Mouse (Mus musculus): Measurements from ENCODE around the gene Pcnx2. TPM values are rescaled to one million over a fixed set of nuclear protein-coding genes. Genes with fewer than 3 reads are reported as not detected.

Gene Pcnx2
- polyA plus RNA-seq, 1 experiment from 2014 or later: 0.13 TPM

DNA sequence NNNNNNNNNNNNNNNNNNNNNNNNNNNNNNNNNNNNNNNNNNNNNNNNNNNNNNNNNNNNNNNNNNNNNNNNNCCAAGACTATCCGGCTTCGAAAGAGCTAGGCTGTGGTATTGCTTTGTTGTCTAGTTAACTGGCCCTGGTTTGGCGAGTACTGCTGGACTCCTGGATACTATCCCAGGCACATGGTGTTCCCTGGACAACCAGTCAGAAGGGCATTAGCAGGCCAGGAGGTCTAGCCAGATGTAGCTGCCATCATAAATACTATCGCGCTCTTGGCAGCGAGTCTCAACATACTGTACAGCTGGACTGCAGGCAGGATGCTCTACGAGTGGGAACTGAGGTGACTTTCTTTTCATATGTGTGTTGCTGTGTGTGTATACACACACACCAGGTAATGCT lies 175.4 kb downstream of the Pcnx2 start:
- no peak overlapping the region for H3K27ac ChIP-seq
- no peak overlapping the region for H3K9ac ChIP-seq
- H3K9me3 ChIP-seq: no peaks in the 10 kb centered on the region
- H3K4me2 ChIP-seq (replicated peaks): no peak overlapping the region
- peaks cover 34% of the 10 kb centered on the region for H3K4me1 ChIP-seq
- ATAC-seq (ENCODE audit: low FRiP score, low read depth): no peak
- no peaks in the 10 kb centered on the region for H3K27me3 ChIP-seq
- 54% methylated on average over 7 of the region's 7 CpGs for WGBS
- no peaks in the 10 kb centered on the region for H3K36me3 ChIP-seq
- H3K4me3 ChIP-seq: no peak overlapping the region

DNA sequence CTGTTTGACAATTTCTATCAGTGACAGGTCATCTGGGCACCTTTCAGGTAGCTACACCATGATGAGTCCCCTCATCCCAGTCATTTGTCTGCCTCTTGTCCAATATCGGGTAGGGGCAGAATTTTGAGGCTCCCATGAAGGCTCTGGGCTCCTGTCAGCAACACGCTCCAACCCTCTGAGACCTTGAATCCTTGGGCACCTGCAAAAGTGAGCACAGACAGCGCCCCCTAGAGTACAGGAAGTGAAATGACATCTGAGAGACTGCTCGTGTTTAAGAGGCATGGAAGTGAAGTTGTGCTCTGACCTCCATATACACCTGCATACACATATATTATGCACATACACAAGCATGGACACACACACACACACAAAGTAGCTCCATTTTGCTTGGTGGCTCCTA lies 179.2 kb downstream of the Pcnx2 start:
- no peak for ATAC-seq (ENCODE audit: low FRiP score, low read depth)
- H3K27ac ChIP-seq: no peak overlapping the region
- H3K4me1 ChIP-seq: peaks cover 36% of the 10 kb centered on the region
- no peak overlapping the region for H3K4me3 ChIP-seq
- no peak overlapping the region for H3K4me2 ChIP-seq (replicated peaks)
- 67% methylated on average over 4 of the region's 4 CpGs for WGBS
- no peaks in the 10 kb centered on the region for H3K27me3 ChIP-seq
- no peaks in the 10 kb centered on the region for H3K9me3 ChIP-seq
- no peak overlapping the region for H3K9ac ChIP-seq
- H3K36me3 ChIP-seq: no peaks in the 10 kb centered on the region

DNA sequence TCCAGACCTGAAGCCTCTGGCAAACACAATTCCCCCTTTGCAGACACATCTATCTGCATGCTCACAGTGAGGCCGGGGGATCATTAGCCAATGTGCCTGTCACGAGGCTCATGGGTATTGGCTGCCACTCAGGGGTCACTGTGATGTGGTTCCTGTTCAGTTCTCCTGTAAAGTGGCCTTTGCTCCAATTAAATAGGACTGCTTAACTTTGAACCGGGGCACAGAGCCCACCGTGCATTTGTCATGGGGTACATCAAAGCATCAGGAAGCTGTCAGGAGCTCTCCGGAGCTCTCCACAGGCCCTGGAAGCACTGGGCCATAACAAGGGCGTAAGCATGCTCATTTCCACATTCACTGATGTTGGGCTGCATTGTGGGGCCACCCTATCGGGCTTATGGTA lies 181.5 kb downstream of the Pcnx2 start:
- WGBS: 12% methylated on average over 7 of the region's 7 CpGs
- H3K4me3 ChIP-seq: no peak overlapping the region
- peaks cover 16% of the 10 kb centered on the region for H3K4me1 ChIP-seq
- H3K4me2 ChIP-seq (replicated peaks): no peak overlapping the region
- no peaks in the 10 kb centered on the region for H3K9me3 ChIP-seq
- H3K36me3 ChIP-seq: no peaks in the 10 kb centered on the region
- no peaks in the 10 kb centered on the region for H3K27me3 ChIP-seq
- ATAC-seq (ENCODE audit: low FRiP score, low read depth): no peak
- H3K27ac ChIP-seq: no peak overlapping the region
- H3K9ac ChIP-seq: no peak overlapping the region

DNA sequence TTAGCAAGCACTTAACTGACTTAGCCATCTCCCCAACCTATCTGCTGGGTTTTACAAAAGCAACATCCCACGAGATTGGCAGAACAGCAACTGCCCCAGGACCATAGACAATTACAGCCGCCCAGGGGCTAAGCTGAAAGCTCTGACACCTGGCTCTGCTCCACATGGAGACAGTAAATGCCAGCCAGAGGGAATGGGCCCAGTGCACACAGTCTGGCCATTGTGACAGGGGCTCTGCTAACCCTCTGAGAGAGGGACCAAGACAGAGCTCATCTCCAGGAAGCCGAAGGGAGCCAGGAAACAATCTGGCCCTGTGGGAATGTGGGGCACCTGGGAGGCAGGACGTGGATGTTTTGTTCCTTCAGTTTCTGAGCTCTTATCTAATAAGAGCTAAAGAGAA lies 181.9 kb downstream of the Pcnx2 start:
- H3K27ac ChIP-seq: no peak overlapping the region
- WGBS: 24% methylated on average over 4 of the region's 4 CpGs
- no peak for ATAC-seq (ENCODE audit: low FRiP score, low read depth)

DNA sequence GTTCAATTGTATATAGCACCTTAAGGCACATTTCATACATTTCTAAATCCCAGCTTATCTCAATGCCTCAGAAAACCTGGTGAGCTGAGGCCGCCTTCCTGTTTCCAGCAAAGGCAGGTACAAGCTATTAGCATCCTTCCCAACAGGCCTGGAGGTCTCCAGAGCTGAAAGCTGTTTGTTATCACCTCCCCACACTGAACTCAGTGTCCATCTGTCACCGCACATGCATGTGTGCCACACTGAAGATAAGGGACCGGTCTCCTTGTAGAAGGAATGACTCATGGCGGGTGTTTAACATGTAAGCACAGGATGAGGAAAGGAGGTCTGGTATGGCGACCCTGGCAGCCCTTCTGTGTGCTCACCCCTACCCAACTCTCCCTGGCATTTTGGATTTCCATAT lies 186.6 kb downstream of the Pcnx2 start:
- peaks cover 7% of the 10 kb centered on the region for H3K4me1 ChIP-seq
- no peaks in the 10 kb centered on the region for H3K36me3 ChIP-seq
- no peaks in the 10 kb centered on the region for H3K27me3 ChIP-seq
- no peak for ATAC-seq (ENCODE audit: low FRiP score, low read depth)
- H3K27ac ChIP-seq: no peak overlapping the region
- no peak overlapping the region for H3K9ac ChIP-seq
- H3K9me3 ChIP-seq: no peaks in the 10 kb centered on the region
- no peak overlapping the region for H3K4me3 ChIP-seq
- no peak overlapping the region for H3K4me2 ChIP-seq (replicated peaks)
- 92% methylated on average over 5 of the region's 5 CpGs for WGBS

More for the DNA sequence above, 181.9 kb downstream of the Pcnx2 start:
- H3K9ac ChIP-seq: no peak overlapping the region
- H3K4me2 ChIP-seq (replicated peaks): no peak overlapping the region
- H3K27me3 ChIP-seq: no peaks in the 10 kb centered on the region
- H3K36me3 ChIP-seq: no peaks in the 10 kb centered on the region
- H3K9me3 ChIP-seq: no peaks in the 10 kb centered on the region
- peaks cover 16% of the 10 kb centered on the region for H3K4me1 ChIP-seq
- no peak overlapping the region for H3K4me3 ChIP-seq

DNA sequence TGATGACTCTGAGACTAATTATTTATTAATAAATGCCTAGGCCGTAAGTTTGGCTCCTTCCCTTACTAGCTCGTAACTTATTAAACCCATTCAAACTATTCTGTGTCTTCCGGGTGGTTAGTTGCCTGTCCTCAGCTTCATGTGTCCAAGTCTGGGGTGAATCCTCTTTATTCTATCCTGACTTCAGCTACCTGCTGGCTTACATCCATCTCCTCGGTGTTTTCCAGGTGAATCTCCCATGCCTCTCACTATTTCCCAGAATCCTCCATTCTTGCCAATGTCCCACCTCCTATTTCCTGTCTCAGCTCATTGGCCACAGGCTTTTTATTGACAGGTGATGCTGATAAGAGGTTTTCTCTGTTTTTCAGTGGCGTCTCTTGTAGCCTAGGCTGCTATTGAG lies 188.9 kb downstream of the Pcnx2 start:
- no peaks in the 10 kb centered on the region for H3K36me3 ChIP-seq
- 0 out of 2 replicates have a peak, but pooled peaks cover 3% of the 10 kb centered on the region for H3K4me1 ChIP-seq
- no peaks in the 10 kb centered on the region for H3K27me3 ChIP-seq
- H3K4me2 ChIP-seq (replicated peaks): no peak overlapping the region
- no peaks in the 10 kb centered on the region for H3K9me3 ChIP-seq
- 88% methylated on average over 5 of the region's 5 CpGs for WGBS
- no peak overlapping the region for H3K9ac ChIP-seq
- H3K4me3 ChIP-seq: no peak overlapping the region
- no peak for ATAC-seq (ENCODE audit: low FRiP score, low read depth)
- no peak overlapping the region for H3K27ac ChIP-seq

DNA sequence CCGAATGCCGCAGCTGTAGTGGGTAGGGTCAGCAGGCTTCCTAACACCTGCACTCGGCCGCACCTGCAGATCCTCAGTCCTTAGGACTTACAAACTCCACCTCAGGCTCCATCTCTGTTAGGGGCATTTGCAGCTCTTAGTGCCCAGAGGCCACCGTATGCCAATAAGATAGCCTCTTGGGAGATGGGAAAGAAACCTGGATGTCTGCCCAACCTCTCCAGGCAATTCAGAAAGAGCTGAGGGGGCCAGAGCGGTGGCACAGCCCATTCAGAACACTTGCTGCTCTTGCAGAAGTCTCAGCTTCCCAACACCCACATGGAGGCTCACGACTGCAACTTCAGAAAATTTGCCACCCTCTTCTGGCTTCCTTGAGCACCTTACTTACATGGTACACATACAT lies 192.3 kb downstream of the Pcnx2 start:
- Histone ChIP-seq H3K9ac (no peak overlapping the region), H3K27ac (no peak overlapping the region), H3K27me3 (no peaks in the 10 kb centered on the region), H3K4me3 (no peak overlapping the region), H3K4me2 (replicated peaks) (no peak overlapping the region), H3K36me3 (no peaks in the 10 kb centered on the region), H3K4me1 (0 out of 2 replicates have a peak, but pooled peaks cover 3% of the 10 kb centered on the region), H3K9me3 (no peaks in the 10 kb centered on the region)
- 72% methylated on average over 7 of the region's 7 CpGs for WGBS
- ATAC-seq (ENCODE audit: low FRiP score, low read depth): no peak

DNA sequence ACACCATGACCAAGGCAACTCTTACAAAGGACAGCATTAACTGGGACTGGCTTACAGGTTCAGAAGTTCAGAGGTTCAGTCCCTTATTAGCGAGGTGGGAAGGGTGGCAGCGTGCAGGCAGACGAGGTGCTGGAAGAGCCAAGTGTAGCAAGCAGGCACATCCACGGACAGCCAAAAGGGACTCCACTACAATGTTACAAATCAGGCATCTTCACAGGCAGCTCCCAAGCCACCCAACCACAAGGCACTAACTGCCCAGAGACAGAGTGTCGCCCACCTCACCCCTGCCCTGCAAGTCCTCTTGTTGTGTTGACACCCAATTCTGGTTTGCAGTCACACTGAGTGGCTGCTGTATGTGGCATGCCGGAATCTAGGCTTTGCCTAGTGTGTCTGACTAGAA lies 193.7 kb downstream of the Pcnx2 start:
- WGBS: 87% methylated on average over 6 of the region's 6 CpGs
- Histone ChIP-seq H3K27ac (no peak overlapping the region), H3K4me3 (no peak overlapping the region), H3K9ac (no peak overlapping the region), H3K4me2 (replicated peaks) (no peak overlapping the region), H3K9me3 (no peaks in the 10 kb centered on the region), H3K27me3 (no peaks in the 10 kb centered on the region), H3K4me1 (0 out of 2 replicates have a peak, but pooled peaks cover 3% of the 10 kb centered on the region), H3K36me3 (no peaks in the 10 kb centered on the region)
- ATAC-seq (ENCODE audit: low FRiP score, low read depth): no peak

DNA sequence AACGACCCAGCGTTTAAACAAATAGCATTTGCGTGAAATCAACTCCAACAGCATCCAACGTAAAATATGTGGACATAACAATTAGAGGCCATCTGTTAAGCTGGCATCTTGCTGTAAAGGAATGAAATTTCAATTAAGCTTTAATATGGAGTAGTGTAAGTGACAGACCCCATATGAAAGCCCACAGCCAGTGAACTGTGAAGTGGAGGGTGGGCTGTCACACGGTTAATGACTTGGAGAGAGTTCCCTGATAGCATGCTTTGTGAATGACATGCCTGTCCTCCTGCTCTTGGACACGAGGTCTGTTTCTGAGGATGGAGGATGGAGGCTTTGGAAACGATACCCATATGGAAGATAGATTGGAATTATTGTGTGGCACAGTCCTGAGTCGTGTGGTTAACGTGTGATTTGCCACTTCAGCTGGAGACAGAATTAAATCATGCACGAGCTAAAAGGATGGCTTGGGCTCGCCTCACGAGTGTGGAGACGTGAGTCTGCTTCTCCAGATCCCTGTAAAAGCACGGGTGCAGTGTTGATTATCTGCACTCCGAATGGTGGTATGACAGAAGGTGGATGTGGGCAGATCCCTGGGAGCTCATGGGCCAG lies 195.1 kb downstream of the Pcnx2 start:
- ATAC-seq (ENCODE audit: low FRiP score, low read depth): no peak
- H3K27ac ChIP-seq: no peak overlapping the region
- no peaks in the 10 kb centered on the region for H3K27me3 ChIP-seq
- no peak overlapping the region for H3K4me3 ChIP-seq
- no peaks in the 10 kb centered on the region for H3K36me3 ChIP-seq
- H3K4me1 ChIP-seq: 0 out of 2 replicates have a peak, but pooled peaks cover 3% of the 10 kb centered on the region
- H3K9ac ChIP-seq: no peak overlapping the region
- peaks cover 10% of the 10 kb centered on the region for H3K9me3 ChIP-seq
- H3K4me2 ChIP-seq (replicated peaks): no peak overlapping the region
- 55% methylated on average over 15 of the region's 15 CpGs for WGBS

Other genes starting within 250 kb of the Pcnx2 start
- gene Map10, start 228.5 kb downstream of the Pcnx2 start, polyA plus RNA-seq (2015; fragmentation: Nextera tagmentation; extraction: Ambion mirVana): 6.4 and 6.7 TPM in 2 replicates
- gene Ntpcr, start 168.4 kb downstream of the Pcnx2 start, polyA plus RNA-seq (2015; fragmentation: Nextera tagmentation; extraction: Ambion mirVana): 29.8 and 32.6 TPM in 2 replicates
- gene Map3k21, start 12.1 kb upstream of the Pcnx2 start, polyA plus RNA-seq (2015; fragmentation: Nextera tagmentation; extraction: Ambion mirVana): 0.04 and 0.11 TPM in 2 replicates
- gene Kcnk1, start 96.9 kb upstream of the Pcnx2 start, polyA plus RNA-seq (2015; fragmentation: Nextera tagmentation; extraction: Ambion mirVana): 23.5 and 26.6 TPM in 2 replicates

All from limb, embryonic 13.5 days (tissue).